13 mouse cellular contexts compared by ENCODE assay signal in genomic region chr10:87733241-87733640, GRCm38 (mm10).
"Had no signal": no experiment of that assay in that cellular context is flagged by ENCODE, and none has a peak within 500 bp of the region (broad histone marks: within the 10 kb centered on the region; RNA-seq: fewer than 3 reads in every experiment).

No protein-coding gene starts in this region.

- H3K9me3 ChIP-seq: limb, embryonic 12.5 days; liver, embryonic 15.5 days; lung, embryonic 15.5 days; midbrain, embryonic 12.5 days; neural tube, embryonic 13.5 days had no signal

- H3K4me3 ChIP-seq: left cerebral cortex, adult 2 months; limb, embryonic 12.5 days; liver, embryonic 15.5 days; lung, embryonic 15.5 days; midbrain, embryonic 12.5 days; neural tube, embryonic 13.5 days had no signal

- DNase-seq: kidney, adult 11 months; kidney, adult 9 months; kidney, postnatal 14 days; lung, postnatal 14 days; right cerebral cortex, postnatal 14 days; thymus, adult 18-20 months; thymus, postnatal 14 days had no signal

- H3K4me1 ChIP-seq: limb, embryonic 12.5 days; liver, embryonic 15.5 days; lung, embryonic 15.5 days; midbrain, embryonic 12.5 days; neural tube, embryonic 13.5 days had no signal

- H3K27ac ChIP-seq: left cerebral cortex, adult 2 months; limb, embryonic 12.5 days; liver, embryonic 15.5 days; lung, embryonic 15.5 days; midbrain, embryonic 12.5 days; neural tube, embryonic 13.5 days had no signal

- H3K36me3 ChIP-seq: limb, embryonic 12.5 days; liver, embryonic 15.5 days; lung, embryonic 15.5 days; midbrain, embryonic 12.5 days; neural tube, embryonic 13.5 days had no signal

- H3K27me3 ChIP-seq: liver, embryonic 15.5 days; lung, embryonic 15.5 days; midbrain, embryonic 12.5 days; neural tube, embryonic 13.5 days had no signal
